Mouse (Mus musculus) kidney, embryonic 15.5 days (tissue): Measurements from ENCODE around the gene Prps1l3. TPM values are rescaled to one million over a fixed set of nuclear protein-coding genes. Genes with fewer than 3 reads are reported as not detected.
A peak's percentile ranks its signal among the peaks of the same experiment; 100 is the strongest.

ENCODE experiments used
- ATAC-seq: fragments of 200-750 bp; cut with Nextera tagmentation; replicated peaks from 2 replicates; pipeline ENCODE4 v1.8.0; 2017; ENCODE audit warnings: moderate TSS enrichment; ENCODE audit not compliant: low FRiP score
- H3K27ac ChIP-seq: fragments of 300-500 bp; sonication (generic); 2 replicates; pipeline ENCODE4 v1.5.1; 2015; ENCODE audit warnings: mild to moderate bottlenecking, inconsistent platforms
- H3K27me3 ChIP-seq: fragments of 300-500 bp; sonication (generic); 2 replicates; pipeline ENCODE4 v1.6.1; 2015; ENCODE audit warnings: inconsistent platforms
- H3K36me3 ChIP-seq: fragments of 300-500 bp; sonication (generic); 2 replicates; pipeline ENCODE4 v1.6.1; 2015; ENCODE audit warnings: inconsistent platforms
- H3K4me1 ChIP-seq: fragments of 300-500 bp; sonication (generic); 2 replicates; pipeline ENCODE4 v1.6.1; 2015; ENCODE audit warnings: inconsistent platforms
- H3K4me2 ChIP-seq: fragments of 300-500 bp; sonication (generic); 2 replicates; pipeline ENCODE4 v1.6.1; 2015; ENCODE audit warnings: moderate library complexity, mild to moderate bottlenecking, inconsistent platforms
- H3K4me3 ChIP-seq: fragments of 300-500 bp; sonication (generic); replicated peaks from 2 replicates; pipeline ENCODE4 v1.5.1; 2015; ENCODE audit warnings: mild to moderate bottlenecking, inconsistent platforms
- H3K9ac ChIP-seq: fragments of 300-500 bp; sonication (generic); 2 replicates; pipeline ENCODE4 v1.6.1; 2015; ENCODE audit warnings: mild to moderate bottlenecking, inconsistent platforms
- H3K9me3 ChIP-seq: fragments of 300-500 bp; sonication (generic); replicated peaks from 2 replicates; pipeline ENCODE4 v1.6.1; 2016; ENCODE audit warnings: inconsistent platforms
- WGBS: fragments of 180-500 bp; shearing (Covaris S2); methylation state at CpG from one replicate; pipeline ENCODE4 v1.1.7; 2015; ENCODE audit warnings: mixed read lengths; 5-methylcytosine and 5-hydroxymethylcytosine counted together
- polyA plus RNA-seq: library from polyadenylated mRNA; unstranded; fragments of >200 nt; fragmentation: Nextera tagmentation; extraction: Ambion mirVana; gene quantifications from 2 replicates; pipeline ENCODE4 v1.2.1, GENCODE M21; 2015

Gene Prps1l3
- 79.8 and 80.4 TPM in 2 replicates for polyA plus RNA-seq

DNA sequence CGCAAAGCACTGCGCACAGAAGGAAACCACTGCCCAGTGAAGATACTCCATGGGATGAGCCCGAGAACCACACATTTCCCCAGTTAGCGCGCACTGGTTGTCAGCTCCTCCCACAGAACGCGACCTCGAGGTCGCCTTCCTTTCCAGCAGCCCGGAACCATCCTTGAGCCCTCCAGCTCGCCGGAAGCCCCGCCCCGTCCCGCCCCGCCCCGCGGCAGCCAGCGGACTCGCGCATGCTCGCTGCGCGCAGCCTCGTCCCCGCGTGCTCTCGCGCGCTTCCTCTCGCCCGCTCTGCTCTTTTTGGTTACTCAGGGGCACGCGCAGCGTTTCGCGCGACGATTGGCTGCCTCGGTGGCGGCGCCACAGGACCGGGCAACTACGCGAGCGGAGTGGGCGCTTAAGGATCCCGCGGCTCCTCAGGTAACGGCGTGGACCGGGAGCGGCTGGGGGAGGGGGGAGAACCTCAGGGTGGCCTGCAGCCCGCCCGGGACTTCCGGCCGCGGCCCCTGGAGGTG is at the start of gene Prps1l3, which contains the start of gene Mipol1:
Gene Prps1l3, plus strand, starts transcription at position 221 of the 515 bp plus-strand sequence.
Gene Mipol1, plus strand, starts transcription at position 236 of the 515 bp plus-strand sequence.
- Histone ChIP-seq H3K27ac (peak within 1 kb of the TSS; percentile 95), H3K9me3 (no peaks in the 10 kb centered on the region), H3K36me3 (peaks cover 8% of the 10 kb centered on the region), H3K4me3 (peak within 1 kb of the TSS; percentile 83), H3K4me2 (peak within 1 kb of the TSS; percentile 68), H3K27me3 (no peaks in the 10 kb centered on the region), H3K4me1 (peaks cover 6% of the 10 kb centered on the region; the same call in 1 of the 2 replicates), H3K9ac (peak within 1 kb of the TSS; percentile 82)
- under 1% methylated on average over 58 of the region's 58 CpGs for whole genome bisulfite sequencing
- peak; percentile 97 for ATAC-seq

DNA sequence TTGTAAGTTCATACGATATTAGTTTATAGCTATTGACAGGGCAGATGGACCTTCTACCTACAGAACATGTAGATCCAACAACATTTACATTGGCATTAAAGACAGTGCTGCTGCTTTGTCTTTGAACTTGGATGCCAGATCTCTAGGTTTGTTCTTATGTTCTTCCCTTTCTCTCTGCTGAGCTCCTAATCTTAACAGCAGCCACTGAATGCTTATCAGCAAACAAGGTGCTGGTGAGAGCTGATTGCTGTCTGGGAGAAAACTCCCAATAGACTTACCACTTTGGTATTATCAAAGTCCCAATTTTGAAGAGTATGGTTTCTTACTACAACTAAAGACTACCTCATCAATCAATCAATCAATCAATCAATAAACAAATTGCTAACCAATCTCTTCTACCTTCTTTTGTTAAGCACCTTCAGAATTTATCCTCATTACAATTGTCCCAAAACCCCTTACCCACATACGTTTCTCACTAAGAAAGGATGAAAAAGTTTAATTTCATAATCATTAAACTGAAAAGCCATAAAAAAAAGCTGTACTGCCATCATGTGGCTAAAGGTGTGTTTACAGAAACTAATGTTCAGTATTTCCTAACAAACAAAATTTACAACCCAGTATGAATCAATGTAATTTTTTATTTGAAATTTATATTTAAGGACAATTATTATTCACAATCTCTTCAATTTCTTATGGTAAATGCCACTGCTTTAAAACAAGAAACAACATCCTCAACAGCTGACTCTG is 45.6 kb upstream of the Prps1l3 start:
- WGBS, result 62% methylated on average over 2 of the region's 2 CpGs
- no peak for ATAC-seq
- Histone ChIP-seq H3K4me1 (no peaks in the 10 kb centered on the region), H3K4me3 (no peak overlapping the region), H3K9ac (no peak overlapping the region), H3K27me3 (peaks cover 9% of the 10 kb centered on the region; the same call in 1 of the 2 replicates), H3K36me3 (no peaks in the 10 kb centered on the region), H3K27ac (no peak overlapping the region), H3K4me2 (no peak overlapping the region), H3K9me3 (no peaks in the 10 kb centered on the region)

DNA sequence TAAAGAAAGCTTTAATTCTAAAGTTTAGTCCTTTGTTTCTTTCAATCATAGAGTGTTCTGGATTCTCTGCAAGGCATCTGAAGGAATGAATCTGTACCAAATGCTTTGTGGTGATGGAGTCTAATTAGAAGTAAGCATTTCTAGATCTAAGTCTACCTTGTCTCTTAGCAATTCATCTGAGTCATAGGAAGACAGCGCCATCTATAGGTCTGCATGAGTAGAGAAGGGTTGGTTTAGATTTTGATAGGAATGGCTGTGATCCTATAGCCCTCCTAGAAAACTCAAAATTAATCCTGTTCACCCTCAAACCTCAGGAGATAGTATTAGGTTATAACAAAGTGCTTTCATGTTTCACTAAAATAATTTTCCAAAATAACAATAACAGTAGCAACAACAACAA is 44.7 kb upstream of the Prps1l3 start:
- no peak for ATAC-seq
- 3% methylated on average over 1 of the region's 1 CpGs for WGBS
- H3K27ac ChIP-seq, result no peak overlapping the region
- no peak overlapping the region for H3K9ac ChIP-seq
- no peaks in the 10 kb centered on the region for H3K4me1 ChIP-seq
- H3K4me3 ChIP-seq, result no peak overlapping the region
- no peaks in the 10 kb centered on the region for H3K9me3 ChIP-seq
- H3K36me3 ChIP-seq, result no peaks in the 10 kb centered on the region
- no peak overlapping the region for H3K4me2 ChIP-seq
- peaks cover 9% of the 10 kb centered on the region; the same call in 1 of the 2 replicates for H3K27me3 ChIP-seq

DNA sequence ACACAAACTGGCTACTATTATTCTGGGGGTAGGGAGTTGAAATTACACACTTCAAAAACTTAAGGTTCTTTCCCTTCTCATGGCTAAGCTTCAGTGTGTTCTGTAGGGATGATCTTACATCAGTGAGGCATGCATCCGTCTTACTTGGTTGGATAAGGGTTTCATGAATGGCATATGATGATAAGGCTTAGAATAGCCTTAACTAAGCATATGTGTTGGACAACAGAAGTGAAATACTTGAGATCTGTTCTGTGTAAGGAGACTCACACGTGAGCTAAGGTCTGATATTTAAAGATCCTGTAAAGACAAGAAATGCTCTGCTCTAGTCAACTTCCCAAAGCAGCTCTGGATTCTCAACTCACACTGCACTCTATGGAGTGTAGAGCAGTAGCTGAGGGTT is 44.1 kb upstream of the Prps1l3 start:
- WGBS, result 76% methylated on average over 2 of the region's 2 CpGs

DNA sequence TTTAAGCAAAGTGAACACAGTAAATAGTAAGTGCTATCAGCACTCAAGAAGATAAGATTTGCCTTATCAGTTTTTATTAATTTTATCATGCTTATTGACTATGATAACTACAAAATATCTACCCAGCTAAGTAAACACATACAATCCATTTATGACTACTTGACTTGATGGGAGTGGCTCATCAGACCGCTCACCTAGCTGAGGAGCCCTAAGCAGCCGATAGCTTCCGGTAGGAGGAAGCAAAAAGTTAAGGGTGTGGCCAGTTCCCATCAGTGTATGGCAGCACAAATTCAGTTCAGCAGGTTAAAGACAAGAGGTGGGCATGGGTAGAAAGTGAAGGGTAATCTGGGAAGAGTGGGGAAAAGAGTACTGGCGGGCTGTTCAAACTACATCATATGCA is 43.2 kb upstream of the Prps1l3 start:
- Histone ChIP-seq H3K4me2 (no peak overlapping the region), H3K36me3 (no peaks in the 10 kb centered on the region), H3K9me3 (no peaks in the 10 kb centered on the region), H3K4me3 (no peak overlapping the region), H3K4me1 (no peaks in the 10 kb centered on the region), H3K27me3 (peaks cover 9% of the 10 kb centered on the region; the same call in 1 of the 2 replicates), H3K9ac (no peak overlapping the region), H3K27ac (no peak overlapping the region)
- no peak for ATAC-seq
- 86% methylated on average over 4 of the region's 4 CpGs for WGBS

More for the DNA sequence above, 44.1 kb upstream of the Prps1l3 start:
- H3K4me2 ChIP-seq, result no peak overlapping the region
- no peaks in the 10 kb centered on the region for H3K36me3 ChIP-seq
- H3K4me1 ChIP-seq, result no peaks in the 10 kb centered on the region
- no peaks in the 10 kb centered on the region for H3K9me3 ChIP-seq
- H3K9ac ChIP-seq, result no peak overlapping the region
- no peak overlapping the region for H3K4me3 ChIP-seq
- H3K27me3 ChIP-seq, result peaks cover 9% of the 10 kb centered on the region; the same call in 1 of the 2 replicates
- no peak overlapping the region for H3K27ac ChIP-seq
- no peak for ATAC-seq

DNA sequence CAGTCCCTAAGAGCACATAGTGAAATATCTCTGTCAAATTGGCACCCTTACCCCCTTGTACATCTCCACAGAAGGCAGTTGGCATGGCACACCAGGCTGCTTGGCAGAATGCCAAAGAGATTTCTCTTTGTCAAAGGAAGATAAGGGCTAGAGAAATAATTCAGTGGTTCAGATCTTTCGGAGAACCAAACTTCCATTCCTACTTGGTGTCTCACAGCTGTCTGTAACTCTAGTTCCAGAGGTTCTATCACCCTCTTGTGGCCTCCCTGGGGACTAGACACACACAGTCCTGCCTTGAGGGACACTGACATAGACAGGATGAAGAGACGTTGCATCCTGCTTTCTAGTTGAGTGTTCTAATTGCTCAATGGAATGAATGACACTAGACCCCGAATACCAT is 35.6 kb upstream of the Prps1l3 start:
- 33% methylated on average over 3 of the region's 3 CpGs for WGBS
- no peak for ATAC-seq
- no peak overlapping the region for H3K27ac ChIP-seq
- no peaks in the 10 kb centered on the region for H3K9me3 ChIP-seq
- H3K36me3 ChIP-seq, result no peaks in the 10 kb centered on the region
- H3K27me3 ChIP-seq, result peaks cover 11% of the 10 kb centered on the region
- H3K9ac ChIP-seq, result no peak overlapping the region
- no peak overlapping the region for H3K4me2 ChIP-seq
- H3K4me1 ChIP-seq, result peaks cover 11% of the 10 kb centered on the region
- no peak overlapping the region for H3K4me3 ChIP-seq

DNA sequence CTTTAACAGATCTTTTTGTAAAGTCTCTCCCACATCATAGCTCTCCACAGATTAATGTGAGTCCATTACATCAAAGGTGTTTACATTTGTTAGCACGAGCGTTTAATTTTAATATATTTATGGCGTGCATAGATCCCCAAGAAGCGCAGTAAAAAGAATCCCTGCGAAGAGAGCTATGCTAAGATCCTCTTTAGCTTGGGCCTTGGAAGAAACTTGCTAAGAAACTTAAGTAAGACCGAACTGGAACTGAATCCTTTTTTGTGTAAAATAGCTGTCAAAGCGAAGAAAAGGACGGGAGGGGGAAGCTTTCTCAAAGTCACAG is 34.0 kb upstream of the Prps1l3 start:
- Histone ChIP-seq H3K27me3 (peaks cover 11% of the 10 kb centered on the region), H3K9me3 (no peaks in the 10 kb centered on the region), H3K4me1 (peaks cover 11% of the 10 kb centered on the region), H3K9ac (peak overlapping the region; percentile 43), H3K4me3 (peak overlapping the region; percentile 60), H3K36me3 (no peaks in the 10 kb centered on the region), H3K4me2 (peak overlapping the region; percentile 93), H3K27ac (no peak overlapping the region)
- ATAC-seq, result no peak
- 12% methylated on average over 8 of the region's 8 CpGs for WGBS

DNA sequence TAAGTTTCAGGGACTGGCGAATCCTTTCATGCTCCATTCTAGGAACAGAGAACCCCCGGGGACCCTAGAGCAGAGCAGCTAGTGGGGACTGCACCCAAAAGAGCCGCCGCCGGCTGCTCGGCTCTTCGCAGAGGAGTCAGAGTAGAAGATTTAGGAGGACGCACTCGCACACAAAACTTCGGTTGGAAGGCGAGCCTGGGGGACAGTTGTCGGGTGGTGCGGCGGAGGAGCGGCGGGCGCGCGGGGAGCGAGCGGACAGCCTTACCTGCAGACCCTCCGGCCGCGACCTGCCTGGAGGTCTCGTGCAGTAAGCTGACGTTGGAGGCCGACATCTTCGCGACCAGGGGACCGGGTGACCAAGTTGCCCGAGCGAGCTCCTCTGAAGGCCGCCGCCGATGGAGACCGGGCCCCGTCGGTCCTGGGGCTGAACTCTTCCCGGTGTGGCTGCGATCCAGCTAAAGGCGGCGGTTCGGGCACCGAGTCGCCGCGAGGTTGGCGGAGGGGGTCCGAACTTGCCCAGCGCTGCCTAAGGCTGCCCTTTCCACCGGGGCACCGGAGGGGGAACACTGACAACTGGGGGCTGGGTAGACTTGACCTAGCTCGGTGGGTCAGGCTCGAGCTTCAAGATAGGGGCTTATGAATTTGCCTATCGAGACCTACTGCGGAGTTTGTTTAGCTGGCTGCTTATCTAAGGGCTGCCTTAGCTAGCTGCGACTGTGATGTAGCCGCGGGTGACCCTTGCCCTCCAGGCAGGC is 33.4 kb upstream of the Prps1l3 start:
- H3K9me3 ChIP-seq, result no peaks in the 10 kb centered on the region
- peak; percentile 82 for ATAC-seq
- H3K27ac ChIP-seq, result peak overlapping the region; percentile 18; the same call in 1 of the 2 replicates
- peaks cover 11% of the 10 kb centered on the region for H3K27me3 ChIP-seq
- peak overlapping the region; percentile 43 for H3K9ac ChIP-seq
- H3K4me3 ChIP-seq, result peak overlapping the region; percentile 60
- H3K4me1 ChIP-seq, result peaks cover 11% of the 10 kb centered on the region
- H3K4me2 ChIP-seq, result peak overlapping the region; percentile 93
- H3K36me3 ChIP-seq, result no peaks in the 10 kb centered on the region
- WGBS, result 1% methylated on average over 59 of the region's 59 CpGs

DNA sequence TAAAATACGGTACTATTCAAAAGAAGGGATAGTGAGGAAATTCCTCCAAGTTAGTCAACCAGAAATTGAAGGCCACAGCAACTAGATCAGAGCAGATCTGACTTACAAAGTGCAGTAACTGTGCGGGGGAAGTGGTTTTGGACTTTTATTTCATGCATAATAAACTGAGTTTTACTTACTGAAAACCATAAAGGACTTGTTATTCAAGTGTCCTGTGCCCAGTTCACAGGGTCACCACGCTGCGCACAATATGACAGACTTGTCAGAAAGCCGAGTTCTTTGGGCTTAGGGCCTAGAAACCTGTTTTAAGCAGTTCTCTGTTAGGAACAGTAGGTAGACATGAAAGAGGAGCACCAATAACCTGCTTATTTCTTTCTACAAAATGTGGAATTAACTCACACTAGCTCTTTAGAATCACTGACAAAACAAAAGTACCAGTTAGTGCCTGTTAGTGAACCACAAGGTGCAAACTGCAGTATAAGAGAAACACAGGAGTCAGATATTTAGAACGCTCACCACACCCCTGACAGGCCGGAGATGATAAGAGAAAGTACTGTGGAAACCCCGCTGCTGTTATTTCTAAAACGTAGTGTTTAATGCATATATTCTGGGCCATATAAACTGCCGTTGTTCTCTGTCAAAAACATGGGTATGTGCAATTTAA is 32.7 kb upstream of the Prps1l3 start, which contains the start of gene Slc25a21:
Gene Slc25a21, minus strand, starts transcription at position 110 of the 664 bp plus-strand sequence.
- peak within 1 kb of the TSS; percentile 18; the same call in 1 of the 2 replicates for H3K27ac ChIP-seq
- peak within 1 kb of the TSS; percentile 43 for H3K9ac ChIP-seq
- peak within 1 kb of the TSS; percentile 60 for H3K4me3 ChIP-seq
- peak within 1 kb of the TSS; percentile 93 for H3K4me2 ChIP-seq
- H3K9me3 ChIP-seq, result no peaks in the 10 kb centered on the region
- ATAC-seq, result 0 out of 2 replicates have a peak, but pooled peaks have one; percentile 29
- WGBS, result 68% methylated on average over 10 of the region's 10 CpGs
- no peaks in the 10 kb centered on the region for H3K36me3 ChIP-seq
- peaks cover 11% of the 10 kb centered on the region for H3K27me3 ChIP-seq
- H3K4me1 ChIP-seq, result peaks cover 11% of the 10 kb centered on the region

DNA sequence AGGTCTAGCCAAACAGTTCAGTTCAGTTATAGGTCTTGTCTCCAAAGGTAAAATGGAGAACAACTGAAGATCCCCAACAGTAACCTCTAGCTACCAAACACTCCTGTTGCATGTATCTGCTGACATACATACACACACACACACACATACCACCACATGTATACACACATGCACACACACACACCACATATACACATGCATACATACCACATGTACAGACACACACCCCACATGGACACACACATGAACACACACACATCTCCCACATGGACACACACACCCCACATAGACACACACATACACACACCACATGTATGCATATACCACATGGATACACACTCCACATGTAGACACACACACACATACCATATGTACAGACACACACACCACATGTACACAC is 31.9 kb upstream of the Prps1l3 start:
- H3K36me3 ChIP-seq, result no peaks in the 10 kb centered on the region
- H3K4me2 ChIP-seq, result no peak overlapping the region
- no peak overlapping the region for H3K27ac ChIP-seq
- no peak; the same call in 1 of the 2 replicates for ATAC-seq
- peaks cover 11% of the 10 kb centered on the region for H3K27me3 ChIP-seq
- H3K9ac ChIP-seq, result no peak overlapping the region
- no peak overlapping the region for H3K4me3 ChIP-seq
- peaks cover 11% of the 10 kb centered on the region for H3K4me1 ChIP-seq
- no peaks in the 10 kb centered on the region for H3K9me3 ChIP-seq

DNA sequence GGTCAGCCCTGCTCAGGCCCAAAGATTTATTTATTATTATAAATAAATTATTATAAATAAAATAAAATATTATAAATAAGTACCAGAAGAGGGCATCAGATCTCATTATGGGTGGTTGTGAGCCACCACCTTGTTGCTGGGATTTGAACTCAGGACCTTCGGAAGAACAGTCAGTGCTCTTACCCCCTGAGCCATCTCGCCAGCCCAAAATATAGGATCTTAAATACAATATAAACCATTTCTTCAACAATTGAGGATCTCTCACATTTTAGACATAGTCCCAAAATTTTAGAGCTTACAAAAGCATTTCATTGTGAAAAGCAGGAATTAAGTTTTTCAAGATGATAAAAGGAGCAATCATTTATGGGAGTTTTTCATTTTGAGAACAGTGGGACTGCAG is 30.8 kb upstream of the Prps1l3 start:
- Histone ChIP-seq H3K4me1 (peaks cover 11% of the 10 kb centered on the region), H3K27ac (no peak overlapping the region), H3K9ac (no peak overlapping the region), H3K4me3 (no peak overlapping the region), H3K4me2 (no peak overlapping the region), H3K27me3 (peaks cover 11% of the 10 kb centered on the region), H3K9me3 (no peaks in the 10 kb centered on the region), H3K36me3 (no peaks in the 10 kb centered on the region)
- WGBS, result 91% methylated on average over 2 of the region's 2 CpGs
- no peak for ATAC-seq
